Mouse (Mus musculus) heart, adult 2 months (tissue): Measurements from ENCODE around the gene Ehmt2.

ENCODE experiments used
- CTCF ChIP-seq: fragments of 200-600 bp; IDR thresholded peaks from 2 replicates; pipeline ENCODE4 v1.8.1; 2022; ENCODE audit warnings: antibody characterized with exemption, mild to moderate bottlenecking, moderate library complexity
- EP300 ChIP-seq: fragments of 200-500 bp; IDR thresholded peaks from 2 replicates; pipeline ENCODE4 v1.6.1; 2011; ENCODE audit warnings: low read depth, low read length, control low read depth; ENCODE audit not compliant: insufficient read depth
- POLR2A ChIP-seq: fragments of 200-500 bp; IDR thresholded peaks from 2 replicates; pipeline ENCODE4 v1.6.1; 2011; ENCODE audit warnings: mild to moderate bottlenecking, low read depth, low read length, control low read depth; ENCODE audit not compliant: insufficient read depth

GRCm38 (mm10) chr17:34951636-34952377 lies 53.5 kb downstream of the Ehmt2 start:
- TF ChIP-seq CTCF (no peak), POLR2A (no peak), EP300 (no peak)
